In the genomic region with DNA sequence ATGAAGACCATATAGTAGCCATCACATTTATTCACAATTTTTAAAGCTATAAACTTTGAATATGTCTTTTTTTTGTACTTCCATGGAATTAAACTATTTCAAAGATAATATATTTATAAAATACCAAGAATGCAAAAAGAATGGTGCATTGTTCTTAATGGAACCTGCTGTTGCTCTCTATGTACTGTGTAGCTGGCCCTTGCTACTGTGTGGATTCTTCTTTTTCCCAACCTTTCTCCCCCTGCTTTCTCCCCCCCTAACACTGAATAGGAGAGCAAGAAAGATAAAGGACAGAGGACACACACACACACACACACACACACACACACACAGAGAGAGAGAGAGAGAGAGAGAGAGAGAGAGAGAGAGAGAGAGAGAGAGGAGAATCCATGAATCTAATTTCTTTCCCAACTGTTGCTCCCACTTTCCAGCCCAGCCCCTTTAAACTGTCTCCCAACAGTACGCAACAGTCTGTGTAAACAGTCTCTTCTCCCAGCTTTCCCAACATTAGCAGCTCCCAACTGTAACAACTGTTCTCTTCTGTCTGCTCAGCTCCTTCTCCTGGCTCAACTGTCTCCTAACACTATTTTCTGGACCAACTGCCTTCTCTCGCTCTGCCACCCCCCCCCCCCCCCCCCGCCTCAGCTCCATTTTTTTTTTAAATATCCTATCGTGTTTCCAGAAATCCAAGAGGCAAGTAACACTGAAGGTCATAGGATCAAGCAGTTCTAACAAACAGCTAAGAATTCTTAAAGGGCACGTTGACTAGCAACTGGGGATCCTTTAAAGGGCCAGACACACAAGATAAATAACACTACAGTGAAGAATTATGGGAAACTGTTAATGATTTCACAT, we compare ENCODE assay signal across 24 mouse cellular contexts. TPM values are rescaled to one million over a fixed set of nuclear protein-coding genes. Genes with fewer than 3 reads are reported as not detected.
DNase-seq lines count a peak whose midpoint lies in the region; ATAC-seq and TF ChIP-seq lines count a peak whose summit lies in the region.
"Had no signal": no experiment of that assay in that cellular context is flagged by ENCODE, and none has a peak within 500 bp of the region (broad histone marks: within the 10 kb centered on the region; RNA-seq: fewer than 3 reads in every experiment).

No protein-coding gene starts in this region.

- TF ChIP-seq POLR2A in lung, adult 2 months (IDR thresholded peaks at IDR 0.05; ENCODE audit: borderline replicate concordance, extremely low read depth, low read depth, low read length), result no peak
- TF ChIP-seq POLR2A in cerebellum, adult 2 months (IDR thresholded peaks at IDR 0.05; ENCODE audit: borderline replicate concordance, insufficient read depth, low read length), result no peak

- intact Hi-C loops in gastrocnemius, postnatal 14 days (cut with DNase I; ENCODE audit: low total_unique reads), result no loop called here

- no peak for TF ChIP-seq CTCF in lung, embryonic 14.5 days (IDR thresholded peaks at IDR 0.05; ENCODE audit: low read depth)
- TF ChIP-seq CTCF in lung, adult 2 months (IDR thresholded peaks at IDR 0.05; ENCODE audit: insufficient read depth, low read length), result no peak
- TF ChIP-seq CTCF in cerebellum, adult 2 months (IDR thresholded peaks at IDR 0.05; ENCODE audit: borderline replicate concordance, insufficient read depth, low read depth, low read length), result no peak

- 15% methylated on average over 5 of the region's 5 CpGs for WGBS in lung, embryonic 14.5 days
- WGBS in lung, adult 2 months, result 39% methylated on average over 5 of the region's 5 CpGs
- WGBS in liver, embryonic 15.5 days (ENCODE audit: insufficient replicate concordance), result 67% methylated on average over 5 of the region's 5 CpGs
- 28% methylated on average over 5 of the region's 5 CpGs for WGBS in hindbrain, embryonic 12.5 days
- WGBS in cerebellum, adult 2 months, result 44% methylated on average over 5 of the region's 5 CpGs

- H3K9ac ChIP-seq in lung, embryonic 14.5 days, result no peak overlapping the region
- H3K9ac ChIP-seq in liver, embryonic 15.5 days, result no peak overlapping the region
- no peak overlapping the region for H3K9ac ChIP-seq in hindbrain, embryonic 12.5 days
- H3K9ac ChIP-seq: forebrain, embryonic 12.5 days; heart, embryonic 12.5 days had no signal

- peak; percentile 27 for DNase-seq in gastrocnemius, adult 18-20 months (ENCODE audit: low spot score)
- no peak for DNase-seq in gastrocnemius, postnatal 14 days
- DNase-seq in lung, embryonic 14.5 days, result peak; percentile 65
- DNase-seq in lung, adult 2 months, result no peak
- DNase-seq in lung, postnatal 25 days (ENCODE audit: low spot score), result peak; percentile 30
- no peak for DNase-seq in cerebellum, adult 2 months
- DNase-seq: adrenal gland, adult 2 months; cerebellum, adult 11 months; layer of hippocampus, postnatal 36 days; right cerebral cortex, postnatal 4 days had no signal

- H3K4me2 ChIP-seq in lung, embryonic 14.5 days, result no peak overlapping the region
- H3K4me2 ChIP-seq in liver, embryonic 15.5 days, result no peak overlapping the region
- no peak overlapping the region for H3K4me2 ChIP-seq in hindbrain, embryonic 12.5 days (replicated peaks)
- H3K4me2 ChIP-seq: forebrain, embryonic 12.5 days; heart, embryonic 12.5 days had no signal

- peak overlapping the region; percentile 50 for H3K27ac ChIP-seq in lung, embryonic 14.5 days (ENCODE audit: low read depth)
- peak overlapping the region; percentile 59 for H3K27ac ChIP-seq in liver, embryonic 15.5 days (replicated peaks)
- H3K27ac ChIP-seq in hindbrain, embryonic 12.5 days, result no peak overlapping the region
- H3K27ac ChIP-seq in cerebellum, adult 2 months (ENCODE audit: insufficient read depth, low read length), result no peak overlapping the region
- H3K27ac ChIP-seq: forebrain, embryonic 12.5 days; midbrain, embryonic 10.5 days had no signal

- no peaks in the 10 kb centered on the region for H3K27me3 ChIP-seq in lung, embryonic 14.5 days (ENCODE audit: insufficient read depth, low read length)
- no peaks in the 10 kb centered on the region for H3K27me3 ChIP-seq in liver, embryonic 15.5 days
- H3K27me3 ChIP-seq in hindbrain, embryonic 12.5 days, result no peaks in the 10 kb centered on the region
- H3K27me3 ChIP-seq in cerebellum, adult 2 months (ENCODE audit: control insufficient read depth, insufficient read depth, low read length), result no peaks in the 10 kb centered on the region
- H3K27me3 ChIP-seq: forebrain, embryonic 12.5 days; heart, embryonic 12.5 days had no signal

- H3K36me3 ChIP-seq in lung, embryonic 14.5 days (ENCODE audit: insufficient read depth), result peaks cover 39% of the 10 kb centered on the region
- H3K36me3 ChIP-seq in liver, embryonic 15.5 days (replicated peaks), result peaks cover 80% of the 10 kb centered on the region
- H3K36me3 ChIP-seq in hindbrain, embryonic 12.5 days, result peaks cover 24% of the 10 kb centered on the region

- peak; percentile 81 for ATAC-seq in lung, embryonic 14.5 days (ENCODE audit: insufficient read depth)
- no peak for ATAC-seq in liver, embryonic 15.5 days (ENCODE audit: insufficient read depth)
- ATAC-seq in hindbrain, embryonic 12.5 days (ENCODE audit: low FRiP score), result no peak
- ATAC-seq: hindbrain, embryonic 16.5 days had no signal

- no peaks in the 10 kb centered on the region for H3K9me3 ChIP-seq in lung, embryonic 14.5 days (ENCODE audit: low read depth, low read length)
- H3K9me3 ChIP-seq in liver, embryonic 15.5 days (replicated peaks), result no peaks in the 10 kb centered on the region
- no peaks in the 10 kb centered on the region for H3K9me3 ChIP-seq in hindbrain, embryonic 12.5 days (replicated peaks)
- H3K9me3 ChIP-seq: forebrain, embryonic 12.5 days; heart, embryonic 12.5 days; midbrain, embryonic 10.5 days had no signal

- H3K4me1 ChIP-seq in lung, embryonic 14.5 days (ENCODE audit: insufficient read depth), result no peaks in the 10 kb centered on the region
- peaks cover 7% of the 10 kb centered on the region for H3K4me1 ChIP-seq in lung, adult 2 months (ENCODE audit: control insufficient read depth, insufficient read depth, low read length)
- H3K4me1 ChIP-seq in liver, embryonic 15.5 days (replicated peaks), result peaks cover 28% of the 10 kb centered on the region
- H3K4me1 ChIP-seq in hindbrain, embryonic 12.5 days, result 0 out of 2 replicates have a peak, but pooled peaks cover 3% of the 10 kb centered on the region
- H3K4me1 ChIP-seq in cerebellum, adult 2 months (ENCODE audit: control insufficient read depth, insufficient read depth, low read length), result no peaks in the 10 kb centered on the region; the same call in 1 of the 2 replicates
- H3K4me1 ChIP-seq: forebrain, embryonic 12.5 days had no signal

- no peak overlapping the region for H3K4me3 ChIP-seq in lung, embryonic 14.5 days (ENCODE audit: low read depth, low read length)
- H3K4me3 ChIP-seq in lung, adult 2 months (replicated peaks; ENCODE audit: extremely low read depth, low read depth, low read length), result no peak overlapping the region
- no peak overlapping the region for H3K4me3 ChIP-seq in liver, embryonic 15.5 days (replicated peaks)
- H3K4me3 ChIP-seq in hindbrain, embryonic 12.5 days, result no peak overlapping the region
- H3K4me3 ChIP-seq in cerebellum, adult 2 months (replicated peaks; ENCODE audit: insufficient read depth, low read depth, low read length), result no peak overlapping the region
- H3K4me3 ChIP-seq: forebrain, embryonic 12.5 days; heart, embryonic 12.5 days; midbrain, embryonic 10.5 days had no signal

RNA-seq across cellular contexts. Expression of gene 4931422A03Rik, which starts 15.7 kb away (rescaled TPM):
- total RNA-seq in gastrocnemius, adult 18-20 months (2021), result not detected
- total RNA-seq in gastrocnemius, postnatal 14 days (2021), result not detected
- polyA plus RNA-seq in lung, embryonic 14.5 days (2014; fragmentation: Nextera tagmentation; extraction: Ambion mirVana), result 1.9 and 2.1 TPM in 2 replicates
- polyA plus RNA-seq in lung, adult 2 months (2012; rRNA removed), result not detected in 2 replicates
- 1.4 and 1.7 TPM in 2 replicates for polyA plus RNA-seq in liver, embryonic 15.5 days (2015; fragmentation: Nextera tagmentation; extraction: Ambion mirVana)
- 2.0 and 2.3 TPM in 2 replicates for polyA plus RNA-seq in hindbrain, embryonic 12.5 days (2016; fragmentation: Nextera tagmentation; extraction: Ambion mirVana)
- polyA plus RNA-seq in cerebellum, adult 2 months (2012; rRNA removed), result not detected in 2 replicates
- total RNA-seq: adrenal gland, adult 2 months; gastrocnemius, postnatal 4 days; heart, postnatal 25 days; layer of hippocampus, postnatal 36 days; left cerebral cortex, postnatal 25 days had no signal
- polyA plus RNA-seq: adrenal gland, adult 2 months; frontal cortex, adult 2 months; large intestine, adult 2 months had no signal

RNA-seq across cellular contexts. Expression of gene Fbxo3, which starts 16.3 kb away (rescaled TPM):
- 10 to 100 TPM; 44.9 to 46.3 TPM for total RNA-seq in gastrocnemius, adult 18-20 months (2021)
- total RNA-seq in gastrocnemius, postnatal 14 days (2021), result 10 to 100 TPM; 43.0 to 47.5 TPM
- 54.0 and 56.6 TPM in 2 replicates for polyA plus RNA-seq in lung, embryonic 14.5 days (2014; fragmentation: Nextera tagmentation; extraction: Ambion mirVana)
- polyA plus RNA-seq in lung, adult 2 months (2012; rRNA removed), result 11.4 and 19.3 TPM in 2 replicates
- polyA plus RNA-seq in liver, embryonic 15.5 days (2015; fragmentation: Nextera tagmentation; extraction: Ambion mirVana), result 46.4 and 50.0 TPM in 2 replicates
- polyA plus RNA-seq in hindbrain, embryonic 12.5 days (2016; fragmentation: Nextera tagmentation; extraction: Ambion mirVana), result 59.7 and 60.4 TPM in 2 replicates
- 65.7 and 70.8 TPM in 2 replicates for polyA plus RNA-seq in cerebellum, adult 2 months (2012; rRNA removed)

RNA-seq across cellular contexts. Expression of gene Gm10912, which starts 21.8 kb away (rescaled TPM):
- total RNA-seq in gastrocnemius, adult 18-20 months (2021), result under 1 TPM; 0.14 to 0.24 TPM
- under 1 TPM in 1 of 2 experiments, not detected in 1; 0.22 TPM for total RNA-seq in gastrocnemius, postnatal 14 days (2021)
- not detected in 2 replicates for polyA plus RNA-seq in lung, embryonic 14.5 days (2014; fragmentation: Nextera tagmentation; extraction: Ambion mirVana)
- 0.10 and 0.11 TPM in 2 replicates for polyA plus RNA-seq in lung, adult 2 months (2012; rRNA removed)
- polyA plus RNA-seq in liver, embryonic 15.5 days (2015; fragmentation: Nextera tagmentation; extraction: Ambion mirVana), result 0.10 and 0.13 TPM in 2 replicates
- polyA plus RNA-seq in hindbrain, embryonic 12.5 days (2016; fragmentation: Nextera tagmentation; extraction: Ambion mirVana), result not detected in 2 replicates
- 0.22 and 0.33 TPM in 2 replicates for polyA plus RNA-seq in cerebellum, adult 2 months (2012; rRNA removed)
- polyA plus RNA-seq: forebrain, embryonic 12.5 days; heart, embryonic 12.5 days; hindbrain, embryonic 16.5 days; large intestine, adult 2 months; neural tube, embryonic 14.5 days had no signal

RNA-seq across cellular contexts. Expression of gene Gm10799, which starts 24.5 kb away (rescaled TPM):
- not detected for total RNA-seq in gastrocnemius, adult 18-20 months (2021)
- total RNA-seq in gastrocnemius, postnatal 14 days (2021), result not detected
- not detected in 2 replicates for polyA plus RNA-seq in lung, embryonic 14.5 days (2014; fragmentation: Nextera tagmentation; extraction: Ambion mirVana)
- polyA plus RNA-seq in lung, adult 2 months (2012; rRNA removed), result not detected in 2 replicates
- not detected in 2 replicates for polyA plus RNA-seq in liver, embryonic 15.5 days (2015; fragmentation: Nextera tagmentation; extraction: Ambion mirVana)
- polyA plus RNA-seq in hindbrain, embryonic 12.5 days (2016; fragmentation: Nextera tagmentation; extraction: Ambion mirVana), result not detected in 2 replicates
- not detected in 2 replicates for polyA plus RNA-seq in cerebellum, adult 2 months (2012; rRNA removed)
- total RNA-seq: adrenal gland, adult 2 months; gastrocnemius, postnatal 4 days; heart, postnatal 25 days; layer of hippocampus, postnatal 36 days; left cerebral cortex, postnatal 25 days; MEL had no signal
- polyA plus RNA-seq: adrenal gland, adult 2 months; forebrain, embryonic 12.5 days; frontal cortex, adult 2 months; heart, embryonic 12.5 days; hindbrain, embryonic 16.5 days; large intestine, adult 2 months; midbrain, embryonic 10.5 days; neural tube, embryonic 14.5 days; thymus, postnatal 0 days had no signal

RNA-seq across cellular contexts. Expression of gene Cd59b, which starts 25.8 kb away (rescaled TPM):
- 1 to 10 TPM; 2.8 to 3.0 TPM for total RNA-seq in gastrocnemius, adult 18-20 months (2021)
- 1 to 10 TPM; 2.2 to 3.2 TPM for total RNA-seq in gastrocnemius, postnatal 14 days (2021)
- 2.8 and 4.5 TPM in 2 replicates for polyA plus RNA-seq in lung, embryonic 14.5 days (2014; fragmentation: Nextera tagmentation; extraction: Ambion mirVana)
- polyA plus RNA-seq in lung, adult 2 months (2012; rRNA removed), result 1.9 and 5.8 TPM in 2 replicates
- polyA plus RNA-seq in liver, embryonic 15.5 days (2015; fragmentation: Nextera tagmentation; extraction: Ambion mirVana), result 11.0 and 11.4 TPM in 2 replicates
- 2.5 and 3.2 TPM in 2 replicates for polyA plus RNA-seq in hindbrain, embryonic 12.5 days (2016; fragmentation: Nextera tagmentation; extraction: Ambion mirVana)
- 10.6 and 11.4 TPM in 2 replicates for polyA plus RNA-seq in cerebellum, adult 2 months (2012; rRNA removed)
- total RNA-seq: MEL had no signal

Comparison
In these comparisons a context has a peak if more than half of its experiments do, and no peak if none do; other contexts are left out.
1. DNase-seq: peak in gastrocnemius, adult 18-20 months (single experiment), lung, embryonic 14.5 days (single experiment) and lung, postnatal 25 days (single experiment); none in gastrocnemius, postnatal 14 days (single experiment), lung, adult 2 months (single experiment) and cerebellum, adult 2 months (0 of 2).
2. H3K27ac ChIP-seq: peak in lung, embryonic 14.5 days (single experiment) and liver, embryonic 15.5 days (single experiment); none in hindbrain, embryonic 12.5 days (single experiment) and cerebellum, adult 2 months (single experiment).